Mouse (Mus musculus): ENCODE data around the gene Gas2. TPM values are rescaled to one million over a fixed set of nuclear protein-coding genes. Genes with fewer than 3 reads are reported as not detected.
A peak's percentile ranks its signal among the peaks of the same experiment; 100 is the strongest.

Gas2 gene
- polyA plus RNA-seq, 1 experiment from 2014 or later = 17.3 TPM

- H3K27ac ChIP-seq (ENCODE audit: low read length) = no peak overlapping the region
- no peak overlapping the region for H3K9ac ChIP-seq (ENCODE audit: low read depth, low read length)
- no peaks in the 10 kb centered on the region for H3K9me3 ChIP-seq (replicated peaks; ENCODE audit: control insufficient read depth, low read length, poor library complexity, severe bottlenecking)
- H3K4me2 ChIP-seq (ENCODE audit: low read length) = no peak overlapping the region
- H3K4me1 ChIP-seq (ENCODE audit: control insufficient read depth, insufficient read depth, low read length) = peaks cover 7% of the 10 kb centered on the region
- ATAC-seq = no peak
- no peak overlapping the region for H3K4me3 ChIP-seq (ENCODE audit: low read depth, low read length)
- H3K27me3 ChIP-seq (ENCODE audit: control insufficient read depth, insufficient read depth, low read depth, low read length) = no peaks in the 10 kb centered on the region
- no peaks in the 10 kb centered on the region for H3K36me3 ChIP-seq (ENCODE audit: control insufficient read depth, insufficient read depth, low read length)
Measured at GRCm38 (mm10) chr7:51876316-51876715, 14.5 kb downstream of the Gas2 start.

- H3K27ac ChIP-seq (ENCODE audit: low read length) = peak overlapping the region; percentile 92
- peaks cover 7% of the 10 kb centered on the region for H3K4me1 ChIP-seq (ENCODE audit: control insufficient read depth, insufficient read depth, low read length)
- no peaks in the 10 kb centered on the region for H3K9me3 ChIP-seq (replicated peaks; ENCODE audit: control insufficient read depth, low read length, poor library complexity, severe bottlenecking)
- 0 out of 2 replicates have a peak, but pooled peaks have one; percentile 13 for ATAC-seq
- H3K4me2 ChIP-seq (ENCODE audit: low read length) = peak overlapping the region; percentile 91
- H3K4me3 ChIP-seq (ENCODE audit: low read depth, low read length) = peak overlapping the region; percentile 68
- no peaks in the 10 kb centered on the region for H3K36me3 ChIP-seq (ENCODE audit: control insufficient read depth, insufficient read depth, low read length)
- WGBS = under 1% methylated on average over 8 of the region's 8 CpGs
- H3K27me3 ChIP-seq (ENCODE audit: control insufficient read depth, insufficient read depth, low read depth, low read length) = no peaks in the 10 kb centered on the region
- H3K9ac ChIP-seq (ENCODE audit: low read depth, low read length) = peak overlapping the region; percentile 97
Measured at GRCm38 (mm10) chr7:51878730-51879129, 16.9 kb downstream of the Gas2 start.

GRCm38 (mm10) chr7:51879136-51879723, 17.4 kb downstream of the Gas2 start:
- peak; percentile 97 for ATAC-seq
- H3K4me3 ChIP-seq (ENCODE audit: low read depth, low read length) = peak overlapping the region; percentile 68
- H3K9me3 ChIP-seq (replicated peaks; ENCODE audit: control insufficient read depth, low read length, poor library complexity, severe bottlenecking) = no peaks in the 10 kb centered on the region
- H3K9ac ChIP-seq (ENCODE audit: low read depth, low read length) = peak overlapping the region; percentile 97
- under 1% methylated on average over 17 of the region's 17 CpGs for WGBS
- no peaks in the 10 kb centered on the region for H3K27me3 ChIP-seq (ENCODE audit: control insufficient read depth, insufficient read depth, low read depth, low read length)
- H3K4me2 ChIP-seq (ENCODE audit: low read length) = peak overlapping the region; percentile 91
- peak overlapping the region; percentile 92 for H3K27ac ChIP-seq (ENCODE audit: low read length)
- H3K4me1 ChIP-seq (ENCODE audit: control insufficient read depth, insufficient read depth, low read length) = peaks cover 7% of the 10 kb centered on the region
- H3K36me3 ChIP-seq (ENCODE audit: control insufficient read depth, insufficient read depth, low read length) = no peaks in the 10 kb centered on the region

- WGBS = 88% methylated on average over 4 of the region's 4 CpGs
- peaks cover 7% of the 10 kb centered on the region for H3K4me1 ChIP-seq (ENCODE audit: control insufficient read depth, insufficient read depth, low read length)
- ATAC-seq = no peak
- no peak overlapping the region for H3K4me3 ChIP-seq (ENCODE audit: low read depth, low read length)
- no peaks in the 10 kb centered on the region for H3K27me3 ChIP-seq (ENCODE audit: control insufficient read depth, insufficient read depth, low read depth, low read length)
- H3K9me3 ChIP-seq (replicated peaks; ENCODE audit: control insufficient read depth, low read length, poor library complexity, severe bottlenecking) = no peaks in the 10 kb centered on the region
- no peak overlapping the region for H3K4me2 ChIP-seq (ENCODE audit: low read length)
- H3K27ac ChIP-seq (ENCODE audit: low read length) = no peak overlapping the region
- no peak overlapping the region for H3K9ac ChIP-seq (ENCODE audit: low read depth, low read length)
- no peaks in the 10 kb centered on the region for H3K36me3 ChIP-seq (ENCODE audit: control insufficient read depth, insufficient read depth, low read length)
Measured at GRCm38 (mm10) chr7:51880121-51880520, 18.3 kb downstream of the Gas2 start.

DNA sequence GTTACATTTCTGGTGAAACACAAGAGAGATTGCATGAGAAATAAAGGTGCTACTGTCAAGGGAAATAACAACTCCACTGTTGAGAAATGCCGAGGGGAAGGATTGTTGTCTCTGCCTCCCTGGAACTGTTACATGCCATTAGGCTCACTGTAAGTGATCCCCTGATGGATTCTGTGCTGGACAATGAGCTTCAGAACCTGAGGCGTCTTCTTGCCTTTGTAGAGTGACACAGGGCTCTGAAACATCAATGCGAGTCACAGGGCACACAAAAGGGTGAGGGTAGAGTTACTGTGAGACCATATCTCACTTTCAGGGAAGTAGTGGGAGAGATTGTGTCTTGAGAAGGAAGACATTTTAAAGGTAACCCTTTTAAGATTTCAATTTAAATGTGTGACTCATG, 23.5 kb downstream of the Gas2 start:
- no peak for ATAC-seq
- H3K4me2 ChIP-seq (ENCODE audit: low read length) = no peak overlapping the region
- no peak overlapping the region for H3K4me3 ChIP-seq (ENCODE audit: low read depth, low read length)
- H3K36me3 ChIP-seq (ENCODE audit: control insufficient read depth, insufficient read depth, low read length) = no peaks in the 10 kb centered on the region
- no peaks in the 10 kb centered on the region for H3K27me3 ChIP-seq (ENCODE audit: control insufficient read depth, insufficient read depth, low read depth, low read length)
- H3K9me3 ChIP-seq (replicated peaks; ENCODE audit: control insufficient read depth, low read length, poor library complexity, severe bottlenecking) = no peaks in the 10 kb centered on the region
- WGBS = 57% methylated on average over 3 of the region's 3 CpGs
- H3K9ac ChIP-seq (ENCODE audit: low read depth, low read length) = no peak overlapping the region
- H3K27ac ChIP-seq (ENCODE audit: low read length) = no peak overlapping the region
- no peaks in the 10 kb centered on the region for H3K4me1 ChIP-seq (ENCODE audit: control insufficient read depth, insufficient read depth, low read length)

- WGBS = 84% methylated on average over 11 of the region's 11 CpGs
- no peaks in the 10 kb centered on the region for H3K4me1 ChIP-seq (ENCODE audit: control insufficient read depth, insufficient read depth, low read length)
- no peak overlapping the region for H3K4me2 ChIP-seq (ENCODE audit: low read length)
- H3K9me3 ChIP-seq (replicated peaks; ENCODE audit: control insufficient read depth, low read length, poor library complexity, severe bottlenecking) = no peaks in the 10 kb centered on the region
- no peak overlapping the region for H3K4me3 ChIP-seq (ENCODE audit: low read depth, low read length)
- no peak overlapping the region for H3K9ac ChIP-seq (ENCODE audit: low read depth, low read length)
- no peaks in the 10 kb centered on the region for H3K27me3 ChIP-seq (ENCODE audit: control insufficient read depth, insufficient read depth, low read depth, low read length)
- no peak overlapping the region for H3K27ac ChIP-seq (ENCODE audit: low read length)
- no peak for ATAC-seq
- no peaks in the 10 kb centered on the region for H3K36me3 ChIP-seq (ENCODE audit: control insufficient read depth, insufficient read depth, low read length)
Measured at GRCm38 (mm10) chr7:51887678-51888567, 26.1 kb downstream of the Gas2 start.

GRCm38 (mm10) chr7:51889601-51890000, 27.8 kb downstream of the Gas2 start:
- 92% methylated on average over 7 of the region's 7 CpGs for WGBS
- no peak for ATAC-seq

GRCm38 (mm10) chr7:51892224-51892965, 30.6 kb downstream of the Gas2 start:
- no peak overlapping the region for H3K4me3 ChIP-seq (ENCODE audit: low read depth, low read length)
- no peaks in the 10 kb centered on the region for H3K4me1 ChIP-seq (ENCODE audit: control insufficient read depth, insufficient read depth, low read length)
- no peaks in the 10 kb centered on the region for H3K9me3 ChIP-seq (replicated peaks; ENCODE audit: control insufficient read depth, low read length, poor library complexity, severe bottlenecking)
- H3K4me2 ChIP-seq (ENCODE audit: low read length) = no peak overlapping the region
- no peak overlapping the region for H3K9ac ChIP-seq (ENCODE audit: low read depth, low read length)
- no peaks in the 10 kb centered on the region for H3K27me3 ChIP-seq (ENCODE audit: control insufficient read depth, insufficient read depth, low read depth, low read length)
- 100% methylated on average over 1 of the region's 1 CpGs for WGBS
- H3K27ac ChIP-seq (ENCODE audit: low read length) = no peak overlapping the region
- ATAC-seq = no peak
- H3K36me3 ChIP-seq (ENCODE audit: control insufficient read depth, insufficient read depth, low read length) = no peaks in the 10 kb centered on the region

More at GRCm38 (mm10) chr7:51889601-51890000, 27.8 kb downstream of the Gas2 start:
- H3K9ac ChIP-seq (ENCODE audit: low read depth, low read length) = no peak overlapping the region
- no peaks in the 10 kb centered on the region for H3K4me1 ChIP-seq (ENCODE audit: control insufficient read depth, insufficient read depth, low read length)
- no peaks in the 10 kb centered on the region for H3K36me3 ChIP-seq (ENCODE audit: control insufficient read depth, insufficient read depth, low read length)
- no peak overlapping the region for H3K4me3 ChIP-seq (ENCODE audit: low read depth, low read length)
- H3K27me3 ChIP-seq (ENCODE audit: control insufficient read depth, insufficient read depth, low read depth, low read length) = no peaks in the 10 kb centered on the region
- no peak overlapping the region for H3K4me2 ChIP-seq (ENCODE audit: low read length)
- no peaks in the 10 kb centered on the region for H3K9me3 ChIP-seq (replicated peaks; ENCODE audit: control insufficient read depth, low read length, poor library complexity, severe bottlenecking)
- no peak overlapping the region for H3K27ac ChIP-seq (ENCODE audit: low read length)
